Mouse (Mus musculus) stomach, postnatal 0 days (tissue): ENCODE data around the gene Ano8.

Experiments used
- CTCF ChIP-seq: IDR thresholded peaks from 2 replicates; pipeline ENCODE4 v1.5.1; 2016; ENCODE audit warnings: antibody characterized with exemption, low read depth, mild to moderate bottlenecking, moderate library complexity
- EP300 ChIP-seq: optimal IDR thresholded peaks from 2 replicates; pipeline ENCODE3; 2016; ENCODE audit warnings: antibody characterized with exemption

DNA sequence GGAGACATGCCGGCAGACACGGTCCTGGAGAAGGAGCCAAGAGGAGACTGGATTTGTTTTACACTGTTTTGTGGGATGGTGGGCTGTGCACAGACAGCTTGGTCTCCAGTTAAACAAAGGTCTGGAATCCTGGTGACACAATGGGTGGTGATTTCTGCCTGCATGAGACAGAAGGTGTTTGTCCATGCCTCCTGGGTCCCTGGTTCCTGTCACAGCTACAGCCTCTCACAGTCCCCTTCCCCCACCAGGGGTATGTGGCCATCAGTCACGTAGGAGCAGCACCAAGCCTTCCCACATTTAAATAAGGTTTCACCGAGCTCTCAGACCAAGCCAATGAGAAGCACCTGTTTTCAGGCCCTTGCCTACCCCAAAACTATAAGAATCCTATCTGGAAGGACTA is 34.4 kb downstream of the Ano8 start:
- TF ChIP-seq EP300 (no peak), CTCF (no peak)
